Mouse (Mus musculus): ENCODE results near the gene Dgcr6. TPM values are rescaled to one million over a fixed set of nuclear protein-coding genes. Genes with fewer than 3 reads are reported as not detected.

Dgcr6 gene
- total RNA-seq, 2 experiments from 2014 or later: 23.7 to 30.8 TPM

DNA sequence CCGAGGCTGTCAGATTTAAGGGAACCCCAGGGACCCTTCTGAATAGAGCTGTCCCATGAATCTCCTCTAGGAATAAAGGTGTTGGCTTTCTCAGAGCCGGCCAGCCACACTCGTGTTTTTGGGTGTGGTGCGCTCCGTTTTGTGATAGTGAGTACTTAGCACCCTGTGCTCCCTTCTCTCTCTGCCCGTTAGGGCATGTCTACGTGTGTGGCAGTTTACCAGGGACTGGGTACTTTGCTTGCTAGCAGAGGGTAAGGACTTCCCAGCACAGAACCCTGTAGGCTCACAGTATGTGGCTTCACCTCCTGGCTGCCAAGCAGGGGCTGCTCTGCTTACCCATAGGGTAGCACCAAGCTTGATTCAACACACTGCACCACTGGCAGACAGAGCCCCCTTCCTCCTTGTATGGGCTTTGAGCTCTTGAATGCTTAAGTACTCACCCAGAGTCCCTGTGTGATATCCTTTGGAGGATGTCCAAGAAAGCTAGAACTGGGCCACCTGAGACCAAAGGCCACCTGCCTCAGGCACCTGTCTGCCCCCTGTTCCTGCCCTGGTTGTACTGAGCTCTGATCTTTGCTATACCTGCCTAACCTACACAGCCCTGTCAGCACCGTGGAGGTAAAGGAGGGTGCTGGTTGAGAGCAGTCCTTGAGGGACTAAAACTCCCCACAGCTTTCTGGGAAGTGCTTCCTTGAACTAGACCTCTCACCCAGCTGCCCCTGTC, 16.2 kb downstream of the Dgcr6 start:
- no peak for ATAC-seq (replicated peaks; ENCODE audit: poor library complexity)

DNA sequence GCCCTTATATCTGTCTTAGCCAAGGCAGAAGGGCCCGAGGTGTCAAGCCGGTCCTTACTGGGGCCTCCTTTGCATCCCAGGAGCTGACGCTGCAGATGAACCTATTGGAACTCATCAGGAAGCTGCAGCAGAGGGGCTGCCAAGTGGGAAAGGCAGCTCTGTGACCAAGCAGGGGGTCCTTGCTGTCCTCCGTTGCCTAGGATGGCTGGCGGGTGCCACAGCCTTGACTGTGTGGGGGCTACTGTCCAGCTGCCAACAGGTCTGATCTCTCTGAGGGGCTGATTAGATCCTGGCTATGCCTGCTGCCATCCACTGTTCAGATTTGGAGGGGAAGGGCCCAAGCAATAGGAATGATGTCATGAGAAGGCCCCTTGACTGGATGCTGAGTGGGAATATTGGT, 18.1 kb downstream of the Dgcr6 start:
- ATAC-seq (replicated peaks; ENCODE audit: poor library complexity): no peak

DNA sequence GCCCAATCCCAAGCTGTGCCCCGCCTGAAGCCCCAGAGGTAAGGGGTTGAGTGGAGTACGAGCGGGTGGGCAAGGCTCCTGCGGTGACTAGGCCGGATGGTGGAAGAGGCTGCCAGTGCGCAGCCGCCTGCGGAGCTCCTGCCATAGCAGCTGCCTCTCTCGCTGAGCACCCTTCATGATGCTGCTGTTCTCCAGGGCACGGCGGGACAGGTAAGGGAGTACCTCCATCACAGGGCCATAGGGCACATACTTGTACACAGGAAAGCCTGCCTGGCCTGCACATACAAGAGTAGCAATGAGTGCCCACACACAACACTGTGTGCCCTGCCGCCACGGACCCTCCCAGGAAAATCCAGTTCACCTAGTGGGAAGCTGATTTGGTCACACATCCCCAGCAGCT, 19.4 kb downstream of the Dgcr6 start:
- ATAC-seq (replicated peaks; ENCODE audit: poor library complexity): no peak

DNA sequence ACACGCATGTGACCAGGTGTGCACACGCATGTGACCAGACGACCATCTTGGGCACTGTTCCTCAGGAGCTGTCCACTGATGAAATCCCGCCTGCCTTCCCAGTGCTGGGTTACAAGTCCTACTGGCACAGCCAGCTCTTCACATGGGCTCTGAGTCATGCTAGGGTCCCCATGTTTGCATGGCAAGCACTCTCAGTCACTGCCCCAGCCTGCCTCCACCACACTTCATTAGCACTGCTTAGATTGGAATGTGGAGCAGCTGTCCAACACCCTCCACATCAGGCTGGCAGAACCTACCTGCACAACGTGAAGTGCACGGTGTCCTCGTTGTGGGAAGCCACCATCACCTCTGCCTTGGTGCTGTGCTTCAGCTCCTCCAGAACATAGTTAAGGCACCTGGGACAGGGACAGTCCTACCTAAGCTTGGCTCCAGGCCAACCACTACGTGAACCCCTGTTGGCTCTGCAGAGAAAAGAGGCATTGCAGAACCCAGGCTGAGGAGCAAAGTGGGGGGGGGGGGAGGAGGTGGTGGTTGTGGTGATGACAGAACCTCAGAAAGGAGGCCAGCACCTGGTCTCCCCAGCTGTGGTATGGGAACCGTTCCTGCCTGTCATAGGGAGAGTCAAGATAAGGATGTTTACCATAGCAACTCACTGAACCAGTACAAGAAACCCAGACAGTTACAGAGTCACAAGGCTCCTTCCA, 20.8 kb downstream of the Dgcr6 start:
- ATAC-seq (replicated peaks; ENCODE audit: poor library complexity): peak; percentile 75

DNA sequence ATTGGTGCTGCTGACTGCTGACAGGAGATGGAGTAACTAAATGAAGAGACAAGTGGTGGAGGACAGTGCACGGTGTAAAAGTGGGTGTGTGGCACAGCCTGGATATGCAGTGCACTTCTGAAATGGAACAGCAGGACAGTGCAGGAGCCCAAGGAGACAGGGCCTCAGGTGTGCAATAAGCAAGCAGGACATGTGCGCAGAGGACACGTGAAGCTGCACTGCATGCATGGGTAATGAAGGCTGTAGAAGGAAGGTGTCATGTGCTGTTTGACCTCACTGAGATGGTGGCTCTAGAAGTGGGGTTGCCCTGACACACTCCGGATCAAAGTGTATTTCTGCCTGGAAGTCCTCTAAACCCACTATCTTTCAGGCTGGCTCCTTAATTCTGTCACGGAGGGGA, 22.0 kb downstream of the Dgcr6 start:
- no peak for ATAC-seq (replicated peaks; ENCODE audit: poor library complexity)

DNA sequence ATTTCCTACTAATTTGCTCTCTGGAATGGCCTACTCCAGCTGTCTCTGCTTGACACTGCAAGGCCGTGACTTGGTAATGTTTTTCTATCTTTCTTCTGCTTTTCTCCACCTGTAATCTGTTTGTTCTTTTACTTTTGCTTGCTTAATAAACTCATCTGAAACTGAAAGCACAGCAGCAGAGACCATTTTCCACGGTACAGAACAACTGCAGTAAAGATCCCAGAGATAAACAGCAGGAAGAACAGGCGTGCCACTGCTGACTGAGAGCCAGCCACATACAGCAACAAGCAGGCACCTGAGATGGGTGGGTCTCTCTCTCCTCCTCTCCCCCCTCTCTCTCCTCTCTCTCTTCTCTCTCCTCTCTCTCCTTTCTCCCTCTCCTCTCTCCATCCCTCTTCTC, 22.5 kb downstream of the Dgcr6 start:
- ATAC-seq (replicated peaks; ENCODE audit: poor library complexity): peak; percentile 40

DNA sequence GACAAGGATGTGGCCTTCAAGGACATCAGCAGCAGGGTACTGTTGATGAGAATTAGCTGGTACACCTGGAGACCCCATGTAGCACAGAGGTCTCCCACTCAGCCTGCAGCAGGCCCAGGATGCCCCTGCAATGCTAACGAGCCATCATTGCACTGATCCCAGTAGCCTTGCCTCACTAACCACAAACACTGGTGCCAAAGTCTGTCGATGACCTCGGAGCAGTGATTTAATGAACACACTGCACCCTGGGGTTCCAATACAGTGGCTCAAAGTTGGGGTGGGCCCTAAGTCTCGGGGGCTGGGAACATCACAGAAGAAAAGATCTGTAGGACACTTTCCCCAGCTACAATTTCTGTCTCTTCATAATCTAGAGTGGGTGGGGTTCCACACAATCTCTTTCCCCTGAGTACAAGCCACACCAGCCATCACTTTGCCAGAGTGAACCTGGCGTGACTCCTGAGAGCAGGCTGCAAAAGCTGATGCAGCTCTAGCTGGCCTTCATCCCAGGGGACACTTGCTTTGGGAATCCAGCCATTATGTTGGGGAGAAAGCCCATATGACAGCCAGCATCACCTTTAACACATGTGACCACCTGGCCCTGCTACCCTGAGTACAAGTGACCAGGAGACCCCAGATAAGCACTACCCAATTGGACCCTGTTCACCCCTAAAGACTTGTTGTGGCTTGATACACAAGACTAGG, 25.8 kb downstream of the Dgcr6 start:
- no peak for ATAC-seq (replicated peaks; ENCODE audit: poor library complexity)

DNA sequence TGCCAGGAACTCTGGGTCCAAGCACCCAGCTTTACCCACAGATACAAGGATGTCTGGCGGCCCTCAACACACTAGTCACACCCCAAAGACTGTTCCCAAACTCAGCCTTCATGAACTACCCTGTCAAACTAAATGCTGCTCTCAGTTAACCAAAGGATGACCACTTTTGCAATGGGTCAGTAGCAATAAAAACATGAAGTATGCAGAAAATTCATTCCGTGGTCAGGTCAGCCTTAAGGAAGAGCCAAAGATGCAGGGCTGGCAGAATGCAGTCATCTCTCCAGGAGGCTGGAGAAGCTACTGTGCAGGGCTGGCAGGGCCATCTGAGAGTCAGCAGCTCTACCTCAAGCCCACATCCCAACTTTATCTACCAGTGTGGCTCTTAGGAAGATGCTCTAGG, 26.6 kb downstream of the Dgcr6 start:
- no peak for ATAC-seq (replicated peaks; ENCODE audit: poor library complexity)

DNA sequence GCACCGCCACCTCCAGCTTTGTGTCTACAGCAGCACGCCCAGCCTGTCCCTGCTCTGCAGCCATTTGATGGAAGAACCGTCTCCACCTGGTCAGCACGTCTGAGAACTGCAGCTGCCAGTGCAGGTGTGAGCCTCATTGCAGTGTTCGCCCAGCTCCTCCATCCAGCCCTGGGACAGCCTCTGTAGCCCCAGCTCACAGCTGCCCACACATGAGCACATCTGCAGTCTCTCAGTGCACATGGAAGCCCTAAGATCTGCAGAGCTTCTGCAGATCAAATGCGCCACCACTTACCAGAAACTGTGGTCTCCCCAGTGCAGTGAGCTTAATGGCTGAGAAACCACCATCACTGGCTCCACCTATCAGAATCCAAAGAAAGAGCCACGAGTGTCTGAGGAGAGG, 27.5 kb downstream of the Dgcr6 start:
- ATAC-seq (replicated peaks; ENCODE audit: poor library complexity): no peak

DNA sequence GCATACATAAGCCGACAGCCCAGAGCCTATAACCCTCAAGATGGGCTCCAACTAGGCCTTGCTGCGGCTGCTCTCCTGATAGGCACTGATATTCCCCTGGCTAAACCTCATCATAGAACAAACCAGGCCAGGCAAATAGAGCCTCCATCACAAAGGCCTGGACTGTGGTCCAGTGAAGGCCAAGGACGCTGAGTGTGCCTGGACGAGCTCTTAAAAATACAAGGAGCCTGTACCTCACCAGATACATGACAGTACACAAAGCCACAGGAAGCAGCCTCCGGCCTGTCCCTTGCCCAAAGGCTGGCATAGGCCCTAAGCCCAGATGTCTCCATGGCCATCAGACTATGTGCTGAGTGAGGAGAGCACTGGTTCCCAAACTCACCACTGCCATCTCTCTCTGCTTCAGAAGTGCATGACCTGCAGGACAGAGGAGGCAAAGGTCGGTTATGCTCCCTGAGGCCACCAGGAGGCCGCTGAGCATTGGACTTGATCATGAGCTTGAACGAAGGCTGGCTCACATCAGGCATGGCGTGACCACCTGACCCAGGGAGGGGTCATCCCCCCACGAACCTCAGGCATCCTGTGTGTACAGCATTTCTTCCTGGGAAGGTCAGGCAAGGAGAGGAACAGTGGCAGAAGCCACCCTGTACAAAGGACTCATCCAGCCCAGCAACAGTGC, 28.6 kb downstream of the Dgcr6 start:
- ATAC-seq (replicated peaks; ENCODE audit: poor library complexity): peak; percentile 59

DNA sequence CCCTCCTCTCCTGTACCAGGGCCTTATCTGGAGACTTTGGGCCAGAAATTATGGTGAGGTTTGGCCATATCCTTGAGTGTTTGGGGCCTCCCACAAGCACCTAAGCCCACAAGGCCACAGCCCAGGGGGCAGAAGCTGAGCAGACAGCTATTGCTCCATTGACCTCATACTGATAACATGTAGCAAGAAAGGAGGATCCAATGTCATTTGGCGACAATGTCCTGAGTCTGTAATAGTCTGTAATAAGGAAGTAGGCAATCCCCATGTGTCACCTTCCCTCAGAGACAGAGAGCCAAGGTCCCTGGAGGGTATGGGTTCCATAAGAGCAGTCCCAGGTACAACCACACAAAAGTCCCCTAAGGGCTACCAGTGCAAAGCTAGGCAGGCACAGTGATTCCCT, 29.6 kb downstream of the Dgcr6 start:
- peak; percentile 61 for ATAC-seq (replicated peaks; ENCODE audit: poor library complexity)

DNA sequence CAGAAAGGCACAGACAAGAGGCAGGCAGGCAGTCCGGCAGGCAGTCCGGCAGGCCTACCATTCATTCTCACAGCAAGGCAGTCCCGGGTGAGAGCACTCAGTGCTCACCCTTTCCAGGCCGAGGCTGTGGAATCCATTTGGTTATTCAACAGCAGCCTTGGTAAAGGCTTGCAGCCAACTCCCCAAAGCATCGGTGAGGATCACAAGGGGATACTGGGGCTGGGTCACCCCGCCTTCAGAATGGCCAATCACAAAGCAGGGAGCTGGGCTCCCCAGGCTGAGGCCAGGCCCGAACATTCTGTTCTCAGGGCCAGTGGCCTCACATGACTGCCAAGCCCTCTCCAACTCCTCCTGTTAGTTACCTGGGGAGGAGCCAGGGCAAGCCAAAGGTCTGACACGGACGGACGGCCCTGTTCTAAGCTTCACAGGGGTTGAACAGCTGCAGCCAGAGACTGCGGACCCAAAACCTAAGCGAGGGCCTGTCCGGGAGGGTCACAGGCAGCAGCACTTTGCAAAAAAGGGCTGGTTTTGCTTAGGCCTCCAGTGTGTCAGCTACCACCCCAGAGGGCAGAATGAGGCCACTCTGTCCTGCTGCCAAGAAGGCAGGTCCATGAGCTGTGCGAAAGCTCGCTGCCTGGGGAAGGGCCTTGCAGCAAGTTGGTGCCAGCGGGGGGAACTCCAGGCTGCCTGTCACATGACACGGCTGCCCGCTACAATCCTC, 30.7 kb downstream of the Dgcr6 start:
- ATAC-seq (replicated peaks; ENCODE audit: poor library complexity): no peak

DNA sequence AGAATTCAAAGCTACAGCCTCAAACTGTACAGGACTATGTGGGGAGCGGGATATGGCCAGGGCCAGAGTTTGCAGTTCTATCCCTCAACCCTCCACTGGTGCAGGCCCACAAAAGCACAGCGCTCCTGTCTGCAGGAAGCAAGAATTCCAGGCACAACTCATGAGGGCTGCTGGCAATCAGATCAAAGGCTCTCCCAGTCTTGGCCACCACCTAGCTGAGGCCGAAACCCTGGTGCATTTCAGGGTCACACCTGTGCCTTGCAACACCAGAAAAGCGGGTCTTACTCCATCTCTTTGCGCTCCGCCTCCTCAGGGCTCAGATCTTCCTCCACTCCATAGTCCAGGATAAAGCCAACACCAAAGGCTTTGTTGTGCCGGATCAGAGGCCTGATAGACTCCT, 31.6 kb downstream of the Dgcr6 start:
- no peak for ATAC-seq (replicated peaks; ENCODE audit: poor library complexity)

DNA sequence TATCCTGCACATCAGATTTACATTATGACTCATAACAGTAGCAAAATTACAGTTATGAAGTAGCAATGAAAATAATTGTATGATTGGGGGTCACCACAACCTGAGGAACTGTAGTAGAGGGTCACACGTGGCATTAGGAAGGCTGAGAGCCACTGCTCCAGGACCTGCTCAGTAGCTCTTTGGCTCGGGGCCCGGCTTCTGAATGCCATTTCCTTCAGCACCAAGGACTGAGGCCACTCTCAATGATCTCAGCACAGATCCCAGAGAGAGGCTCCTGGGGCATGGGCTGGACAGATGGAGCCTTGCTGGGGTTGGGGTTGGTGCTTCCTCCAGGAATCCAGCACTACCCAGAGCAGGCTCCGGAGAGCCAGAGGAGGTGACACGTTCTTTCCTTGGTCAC, 34.4 kb downstream of the Dgcr6 start:
- no peak for ATAC-seq (replicated peaks; ENCODE audit: poor library complexity)

DNA sequence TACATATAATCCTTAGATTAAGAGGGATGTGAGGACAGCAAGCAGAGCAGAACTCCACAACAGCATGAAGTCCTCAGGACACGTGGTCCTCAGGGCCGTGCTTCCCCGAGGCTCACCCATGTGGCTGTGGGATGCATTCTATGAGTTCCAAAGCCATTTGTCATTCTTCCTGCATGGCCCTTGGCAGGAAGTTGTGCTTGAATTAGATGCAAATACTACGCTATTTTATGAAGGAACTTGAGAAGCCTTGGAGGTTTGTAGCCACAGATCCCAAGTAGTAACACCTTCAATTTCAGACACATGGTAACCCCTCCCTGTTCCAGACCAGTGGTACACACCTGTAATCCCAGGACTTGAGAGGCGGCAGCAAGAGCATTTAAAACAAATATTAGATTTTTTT, 43.7 kb downstream of the Dgcr6 start:
- ATAC-seq (replicated peaks; ENCODE audit: poor library complexity): no peak

DNA sequence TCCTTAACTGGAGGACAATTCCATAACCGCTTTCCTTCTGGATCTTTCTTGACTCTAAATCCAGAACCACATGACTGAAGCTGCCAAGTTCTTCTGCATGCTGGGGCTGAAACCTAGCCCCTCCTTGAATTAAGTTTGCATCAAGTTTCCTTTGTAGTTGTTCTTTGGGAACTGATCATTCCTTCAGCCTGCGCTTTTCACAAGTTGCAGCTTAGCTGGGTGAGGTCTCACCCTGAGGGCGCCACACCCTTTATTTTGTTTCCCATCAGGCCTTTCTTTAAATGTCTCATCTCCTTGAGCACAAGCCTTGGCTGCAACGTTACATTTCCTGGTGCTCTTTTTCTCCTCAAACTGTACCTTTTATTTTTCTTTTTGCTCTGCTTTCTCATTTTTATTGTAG, 50.2 kb downstream of the Dgcr6 start:
- ATAC-seq (replicated peaks; ENCODE audit: poor library complexity): no peak

DNA sequence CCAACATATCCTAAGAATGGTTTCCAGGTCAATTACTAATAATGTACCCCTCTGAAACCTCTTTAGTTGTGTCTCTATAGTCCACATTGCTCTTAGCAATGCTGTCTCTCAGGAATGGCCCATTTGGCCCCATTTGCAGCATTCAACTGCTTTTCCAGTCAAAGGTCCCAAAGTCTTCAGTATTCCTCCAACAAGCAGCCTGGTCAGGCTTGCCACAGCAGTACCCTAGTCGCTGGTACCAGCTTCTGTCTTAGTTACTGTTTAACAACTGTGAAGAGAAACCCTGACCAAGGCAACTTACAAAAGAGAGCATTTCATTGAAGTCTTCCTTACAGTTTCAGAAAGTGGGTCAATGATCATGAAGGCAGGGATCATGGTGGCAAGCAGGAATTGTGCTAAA, 50.7 kb downstream of the Dgcr6 start:
- ATAC-seq (replicated peaks; ENCODE audit: poor library complexity): no peak

DNA sequence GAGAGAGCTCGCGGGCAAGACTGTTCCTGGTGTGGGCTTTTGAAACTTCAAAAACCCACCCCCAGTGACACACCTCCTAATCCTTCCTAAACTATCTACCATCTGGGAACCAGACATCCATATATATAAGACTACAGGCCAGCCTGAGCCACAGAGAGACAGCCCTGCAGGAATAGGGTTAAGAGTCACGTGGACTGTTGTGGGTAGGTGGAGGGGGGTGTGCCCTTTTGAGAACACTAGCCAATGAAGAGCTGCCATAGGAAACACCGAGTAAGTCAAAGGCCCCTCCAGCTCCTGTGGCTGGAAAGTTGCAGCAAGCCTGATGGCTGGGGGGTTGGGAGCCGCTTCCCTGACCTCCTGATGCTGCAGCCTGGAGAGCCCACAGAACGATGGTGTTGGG, 51.1 kb downstream of the Dgcr6 start:
- no peak for ATAC-seq (replicated peaks; ENCODE audit: poor library complexity)

DNA sequence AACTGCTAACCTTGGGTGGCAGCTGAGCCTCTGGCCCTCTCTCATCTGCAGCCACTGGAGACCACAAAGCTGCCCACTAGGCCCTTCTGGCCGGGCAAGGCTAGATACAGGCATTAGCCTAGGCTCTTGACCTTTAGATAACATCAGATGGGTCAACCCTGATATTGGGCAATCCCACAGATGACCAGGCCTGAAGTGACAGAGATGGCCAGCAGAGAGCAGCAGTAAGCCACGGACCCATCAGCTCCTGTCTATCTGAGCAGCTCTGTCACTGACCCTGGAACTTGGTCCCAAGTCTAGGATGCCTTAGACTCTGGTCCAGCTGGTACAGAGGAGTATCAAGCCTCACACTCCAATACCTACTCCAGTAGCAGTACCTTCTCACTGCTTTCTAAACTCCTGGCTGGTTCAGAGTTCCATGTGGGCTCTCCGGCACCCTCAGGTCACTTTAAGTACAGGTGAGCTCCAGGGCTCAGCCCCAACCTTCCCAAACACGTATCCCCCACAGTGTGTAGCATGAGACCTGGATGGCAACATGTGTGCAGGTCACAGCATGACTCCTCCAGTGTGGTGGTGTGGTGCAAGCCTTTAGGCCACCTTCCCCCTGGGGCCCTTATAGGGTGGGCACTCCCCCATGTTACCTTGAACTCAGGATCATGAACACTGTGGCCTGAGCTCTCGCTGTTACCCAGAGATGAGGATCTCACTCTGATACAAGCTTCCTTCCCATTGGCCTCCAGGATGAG, 55.7 kb downstream of the Dgcr6 start:
- peak; percentile 91 for ATAC-seq (replicated peaks; ENCODE audit: poor library complexity)

DNA sequence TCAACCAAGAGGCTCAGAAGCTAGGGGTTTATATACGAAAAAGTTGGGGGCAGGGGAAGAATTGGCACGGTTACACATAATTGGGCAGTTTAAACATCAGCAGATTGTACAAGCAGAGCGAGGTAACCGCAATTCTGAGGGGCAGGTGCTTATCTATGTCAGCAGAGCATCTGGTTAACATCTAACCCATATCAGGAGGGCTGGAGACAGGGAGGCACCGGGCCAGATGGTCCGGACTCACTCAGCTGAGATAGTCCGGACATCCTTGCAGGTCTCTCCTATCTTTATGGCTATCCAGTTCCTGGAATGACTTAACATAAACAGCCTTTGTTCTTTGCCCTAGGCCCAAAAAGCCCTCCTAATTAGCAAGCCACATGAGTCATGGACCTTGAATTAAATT, 58.4 kb downstream of the Dgcr6 start:
- ATAC-seq (replicated peaks; ENCODE audit: poor library complexity): no peak
